Mouse (Mus musculus) adrenal gland, postnatal 10 days (tissue): ENCODE data around the gene Acot5. TPM values are rescaled to one million over a fixed set of nuclear protein-coding genes. Genes with fewer than 3 reads are reported as not detected.
A peak's percentile ranks its signal among the peaks of the same experiment; 100 is the strongest.
"Not testable (repeated sequence)": the region's sequence is repeated elsewhere in the genome, so short reads cannot be mapped to it uniquely, and the experiment has no call there.

Experiments
- DNase-seq: peaks from one replicate; pipeline ENCODE4 v3.0.0; 2021; ENCODE audit warnings: mixed read lengths
- total RNA-seq, 2 experiments: library from RNA; stranded (reverse); gene quantifications; 2 replicates each; pipeline ENCODE4 v1.2.3; 2021

Gene Acot5
- total RNA-seq, 2 experiments from 2014 or later = 0.27 to 0.84 TPM

DNA sequence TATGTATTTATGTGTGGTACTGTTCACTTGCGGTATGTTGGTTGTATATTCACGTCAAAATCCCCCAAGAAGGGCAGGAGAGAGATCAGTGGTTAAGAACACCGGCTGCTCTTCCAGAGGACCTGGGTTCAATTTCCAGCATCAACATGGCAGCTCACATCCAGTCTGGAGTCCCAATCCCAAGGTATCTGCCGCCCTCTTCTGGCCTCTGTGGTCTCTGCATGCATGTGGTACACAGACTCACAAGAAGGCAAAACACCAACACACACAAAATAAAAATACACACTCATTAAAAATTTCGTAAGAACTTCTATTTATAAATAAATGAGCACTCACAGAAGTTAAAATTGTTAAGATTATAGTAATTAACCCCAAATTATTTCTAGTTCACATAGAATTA lies 5.9 kb upstream of the Acot5 start:
- DNase-seq = peak; percentile 42

DNA sequence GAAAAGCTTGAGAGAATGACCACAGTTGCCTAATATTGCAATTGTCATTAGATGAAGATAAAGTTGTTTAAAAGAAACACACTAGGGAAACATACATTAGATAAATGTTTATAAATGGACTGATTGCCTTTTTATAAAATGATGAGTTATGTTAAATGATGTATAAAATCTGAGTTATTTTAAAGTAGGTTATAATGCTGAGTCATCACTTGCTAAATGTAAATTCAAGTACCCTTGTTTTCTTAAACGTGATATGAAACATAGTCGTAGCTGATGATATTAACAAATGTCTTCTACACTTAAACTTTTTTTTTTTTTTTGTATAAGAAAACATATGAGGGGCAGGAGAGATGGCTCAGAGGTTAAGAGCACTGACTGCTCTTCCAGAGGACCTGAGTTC lies 5.3 kb upstream of the Acot5 start:
- DNase-seq = no peak

DNA sequence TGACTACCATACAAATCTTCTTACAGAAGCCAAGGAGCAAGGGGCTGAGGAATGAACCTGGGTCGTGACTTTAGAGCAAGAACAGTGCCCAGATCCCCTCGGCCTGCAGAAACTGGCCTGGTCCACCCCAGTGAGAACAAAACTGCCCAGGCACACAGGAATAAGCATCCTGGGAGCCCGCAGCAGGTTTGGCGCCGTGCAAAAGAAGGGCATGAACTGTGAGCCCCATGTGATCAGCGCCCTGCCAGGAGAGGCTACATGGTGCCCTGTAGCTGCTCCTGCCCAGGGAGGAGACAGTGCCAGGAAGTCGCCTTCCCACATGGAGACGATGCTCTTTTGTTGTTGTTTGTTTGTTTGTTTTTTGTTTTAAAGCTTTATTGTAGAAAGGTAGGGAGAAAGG lies 4.5 kb upstream of the Acot5 start:
- DNase-seq = no peak

DNA sequence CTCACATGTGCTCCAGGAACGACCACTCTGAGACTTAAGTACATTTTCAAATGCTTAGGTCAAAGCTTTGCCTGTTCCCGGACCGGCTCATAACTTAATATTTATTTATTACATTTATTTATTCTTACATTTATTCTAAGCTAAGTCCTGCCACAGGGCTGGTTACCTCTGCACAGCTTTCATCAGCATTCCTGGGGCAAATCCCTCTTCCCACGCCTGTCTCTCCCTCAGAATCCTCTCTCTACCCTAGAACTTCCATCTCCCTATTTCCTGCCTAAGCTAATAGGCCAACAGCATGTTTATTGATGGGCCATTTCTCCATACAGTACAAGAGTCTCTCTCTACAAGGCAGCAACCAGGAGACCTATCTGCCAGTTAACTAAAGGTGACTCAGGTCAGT lies 1.4 kb upstream of the Acot5 start:
- no peak for DNase-seq

DNA sequence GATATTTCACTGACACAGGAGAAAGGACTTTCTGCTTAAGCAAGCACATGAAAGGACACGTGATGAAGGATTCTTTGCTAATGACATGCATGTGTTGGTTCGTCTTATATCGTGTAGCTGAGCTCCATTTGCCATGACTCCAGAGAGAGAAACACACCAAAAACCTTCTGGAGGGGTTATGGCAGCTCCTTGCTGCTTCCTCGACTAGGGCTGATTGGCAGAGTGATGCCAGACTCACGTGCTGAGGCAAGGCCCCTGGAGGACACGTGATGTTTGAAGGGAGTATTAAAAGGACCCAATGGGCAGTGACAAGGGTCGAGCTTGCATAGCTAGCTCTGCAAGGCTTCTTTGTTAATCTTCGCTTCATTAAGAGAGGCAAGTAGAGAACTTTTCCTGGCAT lies 829 bp upstream of the Acot5 start:
- no peak for DNase-seq

DNA sequence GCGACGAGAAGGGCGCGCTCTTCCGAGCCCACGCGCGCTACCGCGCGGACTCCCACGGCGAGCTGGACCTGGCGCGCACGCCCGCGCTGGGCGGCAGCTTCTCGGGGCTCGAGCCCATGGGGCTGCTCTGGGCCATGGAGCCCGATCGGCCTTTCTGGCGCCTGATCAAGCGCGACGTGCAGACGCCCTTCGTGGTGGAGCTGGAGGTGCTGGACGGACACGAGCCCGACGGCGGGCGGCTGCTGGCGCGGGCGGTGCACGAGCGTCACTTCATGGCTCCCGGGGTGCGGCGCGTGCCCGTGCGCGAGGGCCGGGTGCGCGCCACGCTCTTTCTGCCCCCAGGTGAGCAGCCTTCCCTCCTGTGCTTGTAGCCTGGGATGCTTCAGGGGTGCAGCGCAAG lies 457 bp downstream of the Acot5 start:
- peak; percentile 58 for DNase-seq

DNA sequence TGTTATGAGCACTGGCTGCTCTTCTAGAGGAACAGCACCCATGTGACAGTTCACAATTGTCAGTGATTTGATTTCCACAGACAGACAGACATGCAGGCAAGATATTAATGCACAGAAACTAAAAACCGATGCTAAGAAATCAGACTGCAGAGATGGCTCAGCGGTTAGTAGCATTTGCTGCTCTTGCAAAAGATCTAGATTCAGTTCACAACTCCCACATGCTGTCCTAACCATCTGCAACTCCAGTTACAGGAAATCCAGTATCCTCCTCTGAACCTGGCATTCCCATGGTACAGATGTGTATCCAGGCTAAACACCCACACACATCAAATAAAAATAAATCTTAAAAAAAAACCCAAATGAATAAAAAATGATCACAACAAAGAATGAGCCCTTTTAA lies 2.6 kb downstream of the Acot5 start:
- DNase-seq = no peak

DNA sequence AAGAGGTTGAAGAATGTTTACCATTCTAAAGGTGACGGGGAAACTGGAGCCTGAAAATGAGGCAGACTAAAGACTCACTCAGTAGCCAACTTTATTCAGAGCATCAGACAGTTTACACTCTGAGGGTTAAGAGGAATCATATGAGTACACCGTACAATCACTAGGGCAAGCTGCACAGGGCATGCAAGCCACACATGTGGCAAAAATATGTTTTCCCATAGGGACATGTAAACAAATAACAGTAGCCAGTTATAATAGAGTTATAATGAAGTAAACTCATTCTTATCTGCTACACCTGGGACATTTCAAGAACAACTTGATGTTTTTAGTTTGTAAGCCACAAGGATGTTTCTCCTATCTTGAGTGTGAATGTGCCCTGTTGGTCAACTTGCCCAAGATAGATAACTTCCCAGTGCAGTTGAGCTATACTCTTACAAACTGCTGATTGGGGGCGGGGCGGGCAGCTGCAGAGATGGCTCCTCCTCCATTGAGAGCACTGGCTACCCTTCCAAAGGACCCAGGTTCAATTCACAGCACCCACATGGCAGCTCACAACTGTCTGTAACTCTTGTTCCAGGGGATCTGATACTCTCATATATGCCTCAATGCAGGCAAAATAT lies 8.4 kb downstream of the Acot5 start:
- DNase-seq = no peak

DNA sequence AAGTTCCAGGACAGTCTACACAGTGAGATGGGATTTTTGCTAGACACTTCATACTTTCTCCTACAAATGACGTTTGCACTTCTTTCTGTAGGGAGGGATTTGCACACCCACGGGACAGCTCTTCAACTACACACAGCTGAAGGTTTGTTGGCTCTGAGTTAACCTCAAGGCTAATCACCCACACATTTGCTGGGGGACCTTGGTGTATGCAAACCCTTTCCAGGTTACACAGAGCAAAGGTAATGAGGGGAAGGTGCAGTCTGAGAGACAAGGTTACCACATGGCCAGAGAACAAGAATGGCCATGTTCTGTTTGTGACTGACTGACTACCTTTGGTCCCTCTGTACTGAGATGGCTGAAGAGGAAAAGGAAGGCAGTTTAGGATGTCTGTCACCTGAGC lies 14.7 kb downstream of the Acot5 start:
- no peak for DNase-seq

DNA sequence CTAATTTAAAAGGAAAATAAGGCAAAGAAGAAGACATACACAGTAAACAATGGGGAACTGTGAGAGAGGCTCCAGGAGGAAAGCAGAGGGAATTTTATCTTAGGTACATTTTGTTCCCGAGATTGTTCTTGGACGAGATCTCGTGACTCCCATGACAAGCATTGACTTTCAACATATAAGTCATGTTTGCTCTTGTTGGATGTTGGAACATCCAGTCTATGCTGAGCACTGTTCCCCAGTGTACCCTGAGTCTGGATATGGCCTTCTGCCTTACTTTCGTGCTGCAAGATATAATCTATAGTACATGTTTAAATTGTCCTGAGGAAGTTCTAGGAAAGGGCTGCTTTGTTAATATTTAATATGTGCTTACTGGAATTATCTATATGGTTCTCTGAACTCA lies 15.5 kb downstream of the Acot5 start:
- DNase-seq = no peak

DNA sequence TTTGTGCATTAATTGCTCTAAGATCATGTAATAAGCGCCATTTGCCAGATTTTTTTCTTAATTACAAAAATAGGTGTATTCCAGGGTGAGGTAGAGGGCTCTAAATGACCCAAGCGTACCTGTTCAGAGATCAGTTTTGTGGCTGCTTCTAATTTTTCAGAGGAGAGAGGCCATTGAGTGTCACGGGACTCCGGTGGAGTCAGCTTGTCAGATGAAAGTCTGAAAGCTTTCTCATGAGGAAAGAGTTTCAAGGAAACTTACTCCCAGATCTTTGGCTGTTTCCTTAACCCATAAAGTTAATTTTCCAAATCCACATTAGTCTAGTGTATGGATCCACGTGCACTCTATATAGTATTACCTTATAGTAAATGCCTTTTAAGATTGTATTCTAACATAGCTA lies 25.5 kb downstream of the Acot5 start:
- not testable (repeated sequence) for DNase-seq

DNA sequence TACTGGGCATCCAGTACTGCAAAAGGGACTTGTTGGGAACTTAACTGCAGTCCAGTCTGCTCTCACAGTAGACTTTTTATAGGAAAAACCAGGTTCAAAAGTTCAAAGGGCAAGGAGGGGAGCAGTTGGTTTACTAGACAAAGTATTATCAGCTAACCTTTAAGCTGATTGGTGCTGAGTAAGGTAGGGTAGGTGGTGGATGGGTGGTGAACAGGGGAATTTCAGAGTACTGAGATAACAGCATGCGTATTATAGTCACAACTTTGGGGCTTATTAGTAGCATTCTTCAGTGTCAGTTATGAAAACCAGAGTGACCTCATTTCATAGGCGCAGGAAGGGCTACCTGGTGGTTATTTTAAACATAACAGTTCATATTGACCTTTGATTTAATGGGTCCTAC lies 30.5 kb downstream of the Acot5 start:
- DNase-seq = no peak

DNA sequence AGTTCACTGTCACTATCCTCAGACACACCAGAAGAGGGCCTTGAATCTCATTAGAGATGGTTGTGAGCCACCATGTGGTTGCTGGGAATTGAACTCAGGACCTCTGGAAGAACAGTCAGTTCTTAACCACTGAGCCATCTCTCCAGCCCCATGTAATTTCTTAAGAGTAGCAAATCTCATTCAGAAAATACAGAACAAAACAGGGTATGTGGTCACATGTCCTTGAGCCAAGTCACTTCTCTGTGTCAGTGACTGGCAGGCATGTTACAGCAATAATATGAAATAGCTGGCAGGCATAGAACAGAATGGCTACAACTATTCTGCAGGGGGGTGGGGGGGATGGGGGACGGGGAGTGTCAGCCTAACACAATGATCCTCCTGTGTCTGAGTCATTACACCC lies 30.9 kb downstream of the Acot5 start:
- DNase-seq = peak; percentile 20

DNA sequence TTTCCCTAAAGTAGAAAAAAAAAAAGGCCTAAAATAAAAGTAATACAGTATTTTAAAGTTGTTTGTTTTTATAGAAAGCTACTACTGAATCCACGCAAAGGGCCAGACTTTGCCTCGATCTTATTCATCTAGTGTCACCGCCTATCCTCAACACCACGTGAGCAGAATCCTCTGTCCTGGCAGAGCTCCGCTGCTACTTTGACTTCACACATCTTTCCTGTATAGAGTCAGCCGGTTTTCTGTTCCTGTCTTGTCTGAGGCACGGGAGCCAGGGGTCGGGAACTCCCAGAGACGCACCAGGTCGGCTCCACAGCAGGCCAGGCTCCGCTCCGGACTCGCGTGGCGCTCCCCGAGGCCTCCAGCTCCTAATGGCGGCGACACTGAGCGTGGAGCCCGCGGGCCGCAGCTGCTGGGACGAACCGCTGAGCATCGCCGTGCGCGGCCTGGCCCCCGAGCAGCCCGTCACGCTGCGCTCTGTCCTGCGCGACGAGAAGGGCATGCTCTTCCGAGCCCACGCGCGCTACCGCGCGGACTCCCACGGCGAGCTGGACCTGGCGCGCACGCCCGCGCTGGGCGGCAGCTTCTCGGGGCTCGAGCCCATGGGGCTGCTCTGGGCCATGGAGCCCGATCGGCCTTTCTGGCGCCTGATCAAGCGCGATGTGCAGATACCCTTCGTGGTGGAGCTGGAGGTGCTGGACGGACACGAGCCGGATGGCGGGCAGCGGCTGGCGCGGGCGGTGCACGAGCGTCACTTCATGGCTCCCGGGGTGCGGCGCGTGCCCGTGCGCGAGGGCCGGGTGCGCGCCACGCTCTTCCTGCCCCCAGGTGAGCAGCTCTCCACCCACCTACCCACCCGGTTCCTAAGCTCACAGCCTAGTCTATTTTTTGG lies 31.7 kb downstream of the Acot5 start, which contains the start of gene Acot6:
Gene Acot6 (plus strand): TSS at position 51 of the 889 bp plus-strand sequence.
- DNase-seq = peak; percentile 57

DNA sequence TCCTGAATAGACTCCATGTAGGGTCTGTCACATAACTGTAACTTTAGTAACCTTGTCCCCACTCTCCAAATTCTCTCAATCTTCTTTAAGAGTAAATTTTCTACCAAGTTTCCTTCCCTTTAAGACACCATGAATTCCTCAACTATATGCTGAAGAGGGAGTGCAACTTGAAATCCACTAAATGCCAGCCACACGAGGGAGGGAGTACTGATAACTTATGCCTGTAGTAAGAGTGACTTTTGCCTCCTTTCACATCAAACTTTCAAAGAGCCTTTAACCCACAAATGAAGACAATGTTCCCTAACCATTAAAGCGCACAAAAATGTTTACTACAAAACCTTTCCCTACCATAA lies 32.3 kb downstream of the Acot5 start:
- DNase-seq = no peak

DNA sequence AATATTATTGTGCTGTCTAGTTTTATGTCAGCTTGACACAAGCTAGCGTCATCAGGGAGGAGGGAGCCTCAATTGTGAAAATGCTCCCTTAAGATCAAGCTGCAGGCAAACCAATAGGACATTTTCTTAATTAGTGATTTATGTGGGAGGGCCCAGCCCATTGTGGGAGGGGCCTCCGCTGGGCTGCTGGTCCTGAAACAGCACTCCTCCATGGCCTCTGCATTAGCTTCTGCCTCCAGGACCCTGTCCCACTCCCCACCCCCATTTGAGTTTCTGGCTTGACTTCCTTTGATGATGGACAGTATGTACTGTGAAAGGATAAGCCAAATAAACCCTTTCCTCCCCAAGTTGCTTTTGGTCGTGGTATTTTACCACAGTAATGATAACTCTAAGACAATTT lies 37.9 kb downstream of the Acot5 start:
- DNase-seq = no peak

DNA sequence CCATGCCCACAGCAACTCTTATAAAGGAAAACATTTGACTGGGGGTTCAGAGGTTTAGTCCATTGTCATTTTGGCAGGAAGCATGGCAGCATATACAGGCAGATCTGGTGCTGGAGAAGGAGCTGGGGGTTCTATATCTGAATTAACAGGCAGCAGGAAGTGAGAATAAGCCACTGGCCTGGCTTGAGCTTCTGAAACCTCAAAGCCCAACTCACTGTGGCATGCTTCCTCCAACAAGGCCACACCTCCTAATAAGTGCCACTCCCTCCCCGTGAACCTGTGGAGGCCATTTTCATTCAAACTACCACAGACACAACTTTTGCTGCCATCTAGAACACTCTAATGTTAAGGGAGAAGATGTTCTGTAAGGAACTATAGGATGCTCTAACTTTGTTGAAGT lies 38.6 kb downstream of the Acot5 start:
- no peak for DNase-seq

DNA sequence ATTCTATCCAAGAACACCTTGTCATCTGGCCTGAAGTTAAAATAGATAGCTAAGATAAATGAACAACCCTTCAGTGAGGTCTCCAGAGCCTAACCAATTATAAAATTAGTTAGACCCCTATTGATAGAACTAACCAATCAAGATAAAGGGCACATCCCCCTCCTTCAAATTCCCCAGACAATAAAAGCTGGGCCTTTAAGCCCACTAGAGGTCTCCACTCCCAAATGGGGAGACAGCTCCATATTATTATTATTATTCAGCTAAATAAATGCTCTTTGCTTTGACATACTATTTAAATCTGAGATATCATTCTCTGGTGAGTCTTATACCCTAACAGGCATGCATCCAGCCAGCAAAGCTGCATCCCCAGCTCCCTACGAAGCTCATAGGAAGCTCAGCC lies 40.8 kb downstream of the Acot5 start:
- no peak for DNase-seq

DNA sequence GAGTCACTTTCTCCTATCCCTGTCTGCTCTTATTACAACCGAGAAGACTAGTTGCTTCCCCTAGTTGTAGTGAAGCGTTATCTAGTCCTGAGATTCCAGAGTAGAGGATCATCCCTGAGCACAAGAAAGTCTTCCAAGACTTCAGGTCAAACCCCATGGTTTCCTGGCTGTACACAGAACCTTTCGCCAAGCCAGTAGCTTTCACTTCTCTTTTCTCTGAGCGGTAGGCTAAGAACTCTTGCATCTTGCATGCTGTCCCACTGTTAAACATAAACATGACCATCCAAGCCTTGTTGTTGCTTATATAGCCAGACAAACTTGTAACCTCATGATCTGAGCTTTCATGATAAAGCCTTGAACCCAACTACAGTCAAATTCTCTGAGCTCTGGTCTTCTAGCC lies 41.7 kb downstream of the Acot5 start:
- DNase-seq = no peak

DNA sequence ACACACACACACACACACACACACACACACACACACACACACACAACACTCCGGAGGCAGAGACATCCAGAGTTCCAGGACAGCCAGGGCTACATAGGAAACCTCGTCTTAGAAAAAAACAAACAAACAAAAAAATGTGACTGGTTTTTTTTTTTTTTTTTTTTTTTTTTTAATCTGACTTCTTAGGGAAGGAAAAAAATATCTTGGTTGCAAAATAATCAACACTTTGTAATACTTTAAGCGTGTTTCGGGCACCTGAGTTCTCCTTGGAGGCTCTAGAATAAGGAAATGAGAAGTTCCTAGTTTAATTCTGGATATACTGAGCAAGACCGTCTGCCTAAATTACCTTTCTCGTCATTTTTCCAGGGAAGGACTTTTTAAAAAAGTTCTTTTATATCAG lies 44.6 kb downstream of the Acot5 start:
- no peak for DNase-seq

DNA sequence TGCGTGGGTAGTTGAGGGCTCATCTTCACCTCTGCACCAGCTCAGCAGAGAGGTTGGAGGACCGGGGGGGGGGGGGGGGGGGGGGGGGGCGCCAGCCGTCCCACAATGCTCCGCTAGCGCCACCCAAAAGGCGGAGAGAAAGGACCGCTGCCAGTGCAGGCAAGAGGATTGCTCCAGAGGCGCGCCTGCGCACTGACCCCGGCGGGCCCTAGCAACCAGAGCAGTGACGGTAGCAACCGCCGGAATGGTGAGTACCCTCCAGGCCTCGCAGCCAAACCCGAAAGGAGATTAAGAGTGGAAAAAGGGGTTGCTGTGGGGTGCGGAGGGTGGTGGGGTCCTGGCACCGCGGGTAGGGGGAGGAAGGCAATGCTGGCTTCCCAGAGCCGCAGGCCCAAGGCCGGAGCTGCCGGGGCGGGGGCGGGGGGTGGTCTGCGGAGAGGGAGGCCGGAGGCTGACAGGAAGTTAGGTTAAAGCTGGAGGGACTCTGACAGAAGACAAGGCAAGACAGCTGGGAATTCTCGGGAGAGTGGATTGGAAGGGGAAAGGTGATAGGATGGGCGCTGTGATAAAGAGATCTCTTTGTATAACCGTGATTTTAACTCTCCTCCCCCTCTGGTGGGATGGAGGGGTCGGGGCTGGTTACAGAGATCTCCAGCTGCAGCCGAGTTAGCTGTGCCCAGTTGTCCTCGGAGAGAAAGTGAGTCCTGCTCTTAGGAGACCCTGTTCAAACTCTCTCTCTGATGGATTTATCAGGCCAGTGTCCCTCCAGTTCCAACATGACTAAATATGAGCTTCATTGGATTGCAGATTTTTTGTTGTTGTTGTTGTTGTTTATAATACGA lies 45.2 kb downstream of the Acot5 start, which contains the start of gene Dnal1:
Gene Dnal1 (plus strand): TSS at position 214 of the 842 bp plus-strand sequence.
- DNase-seq = peak; percentile 94

DNA sequence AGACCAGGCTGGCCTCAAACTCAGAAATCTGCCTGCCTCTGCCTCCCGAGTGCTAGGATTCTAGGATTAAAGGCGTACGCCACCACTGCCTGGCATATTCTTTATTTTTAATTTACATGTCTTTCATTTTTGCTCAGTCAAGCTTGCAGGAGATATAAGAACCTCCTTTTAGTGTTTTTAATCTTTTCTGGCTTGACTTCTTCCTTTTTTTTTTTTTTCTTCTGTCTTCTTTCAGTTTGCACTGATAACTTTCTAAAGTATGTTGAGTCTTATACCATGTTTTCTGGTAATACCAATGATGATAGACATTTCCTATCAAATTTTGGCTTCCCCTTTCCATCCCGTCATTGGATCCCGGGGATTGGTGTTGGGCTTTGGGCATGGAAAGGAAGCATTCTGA lies 50.5 kb downstream of the Acot5 start:
- DNase-seq = no peak
